Mouse (Mus musculus) forebrain, embryonic 12.5 days (tissue): ENCODE data around the gene Thap12. TPM values are rescaled to one million over a fixed set of nuclear protein-coding genes. Genes with fewer than 3 reads are reported as not detected.

Experiments used
- ATAC-seq: fragments of 200-750 bp; cut with Nextera tagmentation; 2 replicates; pipeline ENCODE4 v1.8.0; 2017; ENCODE audit warnings: moderate TSS enrichment; ENCODE audit not compliant: low FRiP score
- H3K27ac ChIP-seq: fragments of 300-500 bp; sonication (generic); 2 replicates; pipeline ENCODE4 v1.5.1; 2016; ENCODE audit warnings: mild to moderate bottlenecking
- H3K27me3 ChIP-seq: fragments of 300-500 bp; sonication (generic); 2 replicates; pipeline ENCODE4 v1.6.1; 2016; ENCODE audit warnings: mild to moderate bottlenecking
- H3K36me3 ChIP-seq: fragments of 300-500 bp; sonication (generic); replicated peaks from 2 replicates; pipeline ENCODE4 v1.6.1; 2016; ENCODE audit warnings: mild to moderate bottlenecking
- H3K4me1 ChIP-seq: fragments of 300-500 bp; sonication (generic); 2 replicates; pipeline ENCODE4 v1.6.1; 2016
- H3K4me2 ChIP-seq: fragments of 300-500 bp; sonication (generic); 2 replicates; pipeline ENCODE4 v1.6.1; 2016; ENCODE audit warnings: mild to moderate bottlenecking, moderate library complexity
- H3K4me3 ChIP-seq: fragments of 300-500 bp; sonication (generic); replicated peaks from 2 replicates; pipeline ENCODE4 v1.5.1; 2016; ENCODE audit warnings: mild to moderate bottlenecking
- H3K9ac ChIP-seq: fragments of 300-500 bp; sonication (generic); 2 replicates; pipeline ENCODE4 v1.6.1; 2016; ENCODE audit warnings: mild to moderate bottlenecking
- H3K9me3 ChIP-seq: fragments of 300-500 bp; sonication (generic); 2 replicates; pipeline ENCODE4 v1.6.1; 2016
- WGBS: fragments of 180-500 bp; shearing (Covaris S2); methylation state at CpG from one replicate; pipeline ENCODE4 v1.1.7; 2016; 5-methylcytosine and 5-hydroxymethylcytosine counted together
- polyA plus RNA-seq: library from polyadenylated mRNA; unstranded; fragments of >200 nt; fragmentation: Nextera tagmentation; extraction: Ambion mirVana; gene quantifications from 2 replicates; pipeline ENCODE4 v1.2.1, GENCODE M21; 2016

Gene Thap12
- polyA plus RNA-seq, 1 experiment from 2014 or later, result 76.1 TPM

DNA sequence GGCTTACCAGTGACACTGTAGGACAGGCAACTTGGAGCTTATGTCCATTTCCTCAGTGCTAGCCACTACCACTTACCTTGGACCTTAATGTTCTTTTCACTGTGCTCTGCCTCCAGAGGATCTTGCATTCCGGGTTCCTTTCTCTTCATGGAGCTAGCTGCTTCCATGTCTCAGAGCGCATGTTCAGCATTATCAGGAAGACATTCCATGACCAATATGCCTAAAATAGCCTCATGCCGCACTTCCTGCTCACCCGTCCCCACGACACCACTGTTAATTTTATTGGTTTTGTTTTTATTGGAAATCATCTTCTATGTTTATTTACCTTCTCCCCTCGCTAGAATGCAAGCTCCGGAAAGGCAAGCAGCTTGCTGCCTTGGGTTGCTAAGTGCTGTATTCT, 24.5 kb upstream of the Thap12 start:
- no peak for ATAC-seq
- H3K4me2 ChIP-seq, result no peak overlapping the region
- H3K27ac ChIP-seq, result no peak overlapping the region
- H3K36me3 ChIP-seq, result no peaks in the 10 kb centered on the region
- H3K9me3 ChIP-seq, result no peaks in the 10 kb centered on the region
- no peaks in the 10 kb centered on the region for H3K4me1 ChIP-seq
- 88% methylated on average over 7 of the region's 7 CpGs for WGBS
- H3K9ac ChIP-seq, result no peak overlapping the region
- no peaks in the 10 kb centered on the region for H3K27me3 ChIP-seq
- no peak overlapping the region for H3K4me3 ChIP-seq

DNA sequence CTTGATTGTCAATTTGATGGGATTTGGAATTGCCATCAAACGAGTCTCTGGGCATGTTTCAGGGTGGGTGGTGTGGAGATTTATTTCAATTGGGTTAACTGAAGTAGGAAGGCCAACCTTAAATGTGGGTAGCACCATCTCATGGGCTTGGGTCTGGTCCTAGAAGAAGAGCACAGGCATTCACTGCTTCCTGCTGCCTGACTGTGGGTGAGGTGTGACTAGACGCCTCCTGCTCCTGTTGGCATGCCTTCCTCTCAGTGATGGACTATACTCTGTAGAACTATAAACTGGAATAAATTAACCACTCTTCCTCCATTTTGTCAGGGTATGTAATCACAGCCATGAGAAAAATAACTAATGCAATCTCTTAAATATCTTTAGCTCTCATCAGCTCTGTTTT, 22.2 kb upstream of the Thap12 start:
- Histone ChIP-seq H3K9me3 (no peaks in the 10 kb centered on the region), H3K4me3 (no peak overlapping the region), H3K36me3 (no peaks in the 10 kb centered on the region), H3K27me3 (no peaks in the 10 kb centered on the region), H3K9ac (no peak overlapping the region), H3K4me1 (no peaks in the 10 kb centered on the region), H3K27ac (no peak overlapping the region), H3K4me2 (no peak overlapping the region)
- WGBS, result 72% methylated on average over 2 of the region's 2 CpGs
- ATAC-seq, result no peak

DNA sequence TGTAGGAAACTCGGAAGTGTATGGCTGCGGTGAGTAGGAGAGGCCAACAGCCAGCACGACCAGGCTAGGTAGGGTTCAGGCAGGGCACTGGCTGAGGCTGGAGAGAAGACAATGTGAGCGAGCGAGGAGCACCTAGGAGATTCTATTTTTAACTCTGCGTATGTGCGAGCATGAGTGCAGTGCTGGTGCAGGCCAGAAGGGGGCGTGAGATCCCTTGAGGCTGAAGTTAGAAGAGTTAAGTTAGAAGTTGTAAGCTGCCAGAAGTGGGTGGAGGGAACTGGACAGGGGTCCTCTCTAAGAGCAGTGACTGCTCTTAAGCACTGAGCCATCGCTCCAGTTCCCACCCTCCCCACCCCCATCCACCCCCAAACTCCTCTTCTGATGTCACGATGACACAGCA, 20.1 kb upstream of the Thap12 start:
- Histone ChIP-seq H3K9me3 (no peaks in the 10 kb centered on the region), H3K4me2 (no peak overlapping the region), H3K27ac (no peak overlapping the region), H3K9ac (no peak overlapping the region), H3K4me3 (no peak overlapping the region), H3K36me3 (no peaks in the 10 kb centered on the region), H3K4me1 (no peaks in the 10 kb centered on the region), H3K27me3 (no peaks in the 10 kb centered on the region)
- WGBS, result 90% methylated on average over 10 of the region's 10 CpGs
- ATAC-seq, result no peak

DNA sequence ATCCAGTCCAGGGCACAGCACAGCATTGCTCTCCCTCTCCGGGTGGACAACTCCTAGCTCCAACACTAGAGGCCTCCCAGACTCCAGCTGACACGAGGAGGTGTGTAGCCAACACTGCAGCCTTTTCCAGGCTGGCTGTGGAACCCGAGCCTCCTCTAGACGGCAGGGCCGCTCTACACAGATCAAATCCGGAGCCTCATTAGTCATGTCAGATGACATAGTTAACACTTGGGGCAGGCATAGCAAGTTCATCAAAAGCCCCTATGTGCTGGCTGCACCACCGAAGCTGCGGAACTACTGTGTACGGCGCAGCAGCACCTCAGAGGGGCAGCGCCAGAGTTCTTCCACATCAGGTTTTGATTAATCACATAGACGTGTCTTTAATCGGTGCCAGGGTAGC, 17.0 kb upstream of the Thap12 start:
- no peak overlapping the region for H3K4me2 ChIP-seq

GRCm38 (mm10) chr7:98690126-98690525, 12.8 kb upstream of the Thap12 start:
- H3K27me3 ChIP-seq, result no peaks in the 10 kb centered on the region
- WGBS, result 98% methylated on average over 1 of the region's 1 CpGs
- no peaks in the 10 kb centered on the region for H3K9me3 ChIP-seq
- no peaks in the 10 kb centered on the region for H3K36me3 ChIP-seq
- ATAC-seq, result no peak
- H3K27ac ChIP-seq, result no peak overlapping the region
- no peak overlapping the region for H3K9ac ChIP-seq
- no peak overlapping the region for H3K4me2 ChIP-seq
- H3K4me1 ChIP-seq, result peaks cover 2% of the 10 kb centered on the region
- H3K4me3 ChIP-seq, result no peak overlapping the region

More for the DNA sequence above, 17.0 kb upstream of the Thap12 start:
- H3K27ac ChIP-seq, result no peak overlapping the region
- no peak for ATAC-seq
- no peaks in the 10 kb centered on the region; the same call in 1 of the 2 replicates for H3K4me1 ChIP-seq
- WGBS, result 54% methylated on average over 13 of the region's 13 CpGs
- no peaks in the 10 kb centered on the region for H3K9me3 ChIP-seq
- H3K36me3 ChIP-seq, result no peaks in the 10 kb centered on the region
- H3K4me3 ChIP-seq, result no peak overlapping the region
- no peaks in the 10 kb centered on the region for H3K27me3 ChIP-seq
- no peak overlapping the region for H3K9ac ChIP-seq

DNA sequence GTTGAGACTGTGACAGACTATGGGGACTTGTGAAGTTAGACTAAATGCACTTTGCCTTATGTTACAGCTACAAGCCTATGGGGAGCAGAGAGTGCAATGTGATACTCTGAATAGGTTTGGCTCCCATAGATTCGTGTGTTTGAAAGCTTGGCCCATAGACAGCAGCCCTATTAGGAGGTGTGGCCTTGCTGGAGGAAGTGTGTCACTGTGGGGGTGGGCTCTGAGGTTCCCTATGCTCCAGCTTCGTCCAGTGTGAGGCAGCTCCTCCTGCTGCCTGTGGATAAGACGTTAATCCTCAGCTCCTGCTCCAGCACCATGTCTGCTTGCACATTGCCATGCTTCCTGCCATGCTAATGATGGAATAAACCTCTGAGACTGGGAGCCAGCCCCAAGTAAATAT, 12.1 kb upstream of the Thap12 start:
- Histone ChIP-seq H3K9ac (no peak overlapping the region), H3K4me1 (peaks cover 2% of the 10 kb centered on the region), H3K36me3 (no peaks in the 10 kb centered on the region), H3K4me2 (no peak overlapping the region), H3K27ac (no peak overlapping the region), H3K4me3 (no peak overlapping the region), H3K27me3 (no peaks in the 10 kb centered on the region), H3K9me3 (no peaks in the 10 kb centered on the region)
- 11% methylated on average over 3 of the region's 3 CpGs for WGBS
- no peak for ATAC-seq

DNA sequence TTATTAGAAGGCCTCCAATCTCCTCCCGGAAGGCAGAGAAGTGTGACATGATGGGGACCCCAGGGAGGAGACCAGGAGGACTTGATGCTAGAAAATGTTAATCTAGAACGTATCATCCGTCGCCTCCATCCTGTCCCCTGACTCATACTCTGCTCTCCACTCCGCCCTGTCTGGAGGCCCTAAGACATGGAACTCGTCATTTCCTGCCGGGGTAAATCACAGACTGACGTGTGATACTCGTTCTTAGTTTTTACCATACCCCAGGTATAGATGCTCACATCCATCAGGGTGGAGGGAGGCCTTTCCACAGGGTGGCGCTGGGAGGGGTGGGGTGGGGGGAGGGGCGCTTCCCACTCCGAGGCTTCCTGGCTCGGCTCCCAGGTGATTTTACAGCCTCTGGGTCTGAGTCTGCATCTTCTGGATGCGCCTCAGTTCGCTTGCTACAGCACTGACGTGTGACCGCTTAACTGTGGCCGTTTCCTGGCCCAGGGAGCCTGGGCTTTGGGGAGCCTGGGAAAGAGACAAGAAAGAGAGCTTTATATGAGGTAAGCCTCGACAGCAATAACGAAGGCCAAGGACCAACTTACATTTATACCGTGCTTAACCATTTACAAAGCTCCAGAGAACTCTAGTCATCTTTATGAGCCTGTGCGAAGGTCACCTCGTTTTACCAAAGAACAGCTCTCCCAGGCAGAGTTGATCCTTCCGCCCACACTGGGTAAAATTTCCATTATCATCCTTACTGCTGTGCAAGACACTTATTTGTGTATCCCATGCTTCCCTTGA, 9.9 kb upstream of the Thap12 start:
- H3K27me3 ChIP-seq, result no peaks in the 10 kb centered on the region
- H3K4me1 ChIP-seq, result peaks cover 2% of the 10 kb centered on the region
- whole genome bisulfite sequencing, result 49% methylated on average over 24 of the region's 24 CpGs
- H3K9me3 ChIP-seq, result no peaks in the 10 kb centered on the region
- no peak for ATAC-seq
- no peaks in the 10 kb centered on the region for H3K36me3 ChIP-seq
- no peak overlapping the region for H3K4me2 ChIP-seq
- H3K9ac ChIP-seq, result no peak overlapping the region
- no peak overlapping the region for H3K4me3 ChIP-seq
- no peak overlapping the region for H3K27ac ChIP-seq

DNA sequence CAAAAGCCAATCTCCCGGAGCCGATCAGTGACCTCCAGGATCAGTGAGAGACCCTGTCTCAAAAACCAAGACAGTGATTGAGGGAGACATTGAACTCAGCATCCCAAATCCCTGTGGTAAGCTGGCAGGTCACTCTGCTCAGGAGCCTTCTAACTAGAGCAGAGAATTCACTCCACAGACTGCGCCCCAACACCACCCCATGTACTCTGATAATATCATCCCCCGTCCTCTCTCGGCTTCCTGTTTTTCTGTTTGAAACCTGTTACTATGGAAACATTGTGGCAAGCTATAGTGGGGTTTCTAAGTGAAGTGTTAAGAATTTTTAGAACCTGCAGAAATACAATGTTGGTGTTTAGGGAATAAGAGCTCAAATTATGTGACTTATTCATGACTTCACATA, 8.9 kb upstream of the Thap12 start:
- no peak overlapping the region for H3K27ac ChIP-seq
- 92% methylated on average over 5 of the region's 5 CpGs for WGBS
- no peaks in the 10 kb centered on the region for H3K9me3 ChIP-seq
- H3K27me3 ChIP-seq, result no peaks in the 10 kb centered on the region
- H3K4me2 ChIP-seq, result no peak overlapping the region
- no peak overlapping the region for H3K4me3 ChIP-seq
- ATAC-seq, result no peak
- H3K36me3 ChIP-seq, result no peaks in the 10 kb centered on the region
- no peak overlapping the region for H3K9ac ChIP-seq
- peaks cover 2% of the 10 kb centered on the region for H3K4me1 ChIP-seq

GRCm38 (mm10) chr7:98697496-98697895, 5.4 kb upstream of the Thap12 start:
- peaks cover 10% of the 10 kb centered on the region for H3K4me1 ChIP-seq
- no peak overlapping the region for H3K9ac ChIP-seq
- no peaks in the 10 kb centered on the region for H3K9me3 ChIP-seq
- H3K4me3 ChIP-seq, result no peak overlapping the region
- H3K36me3 ChIP-seq, result no peaks in the 10 kb centered on the region
- WGBS, result 11% methylated on average over 2 of the region's 2 CpGs
- no peak for ATAC-seq
- no peak overlapping the region for H3K27ac ChIP-seq
- no peaks in the 10 kb centered on the region for H3K27me3 ChIP-seq
- H3K4me2 ChIP-seq, result no peak overlapping the region

DNA sequence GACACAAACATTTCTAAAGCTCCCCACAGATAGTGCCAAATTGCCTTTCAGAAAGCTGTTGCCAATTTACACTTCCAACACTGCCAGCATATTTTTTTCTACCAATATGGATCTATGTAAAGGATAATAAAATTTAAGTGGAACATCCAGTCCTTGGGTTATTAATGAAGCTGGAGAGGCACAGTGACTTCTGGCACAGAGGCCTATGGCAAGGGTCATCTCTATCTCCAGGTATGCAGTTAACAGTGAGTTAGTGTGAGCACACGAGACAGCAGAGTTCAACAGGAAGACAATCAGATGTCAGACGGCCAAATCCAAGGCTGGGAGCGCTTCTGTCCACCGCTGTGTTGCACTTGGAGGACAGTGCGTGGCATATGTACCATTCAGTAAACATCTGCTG, 4.9 kb upstream of the Thap12 start:
- no peaks in the 10 kb centered on the region for H3K27me3 ChIP-seq
- no peak for ATAC-seq
- no peak overlapping the region for H3K27ac ChIP-seq
- peaks cover 8% of the 10 kb centered on the region for H3K4me1 ChIP-seq
- H3K9ac ChIP-seq, result no peak overlapping the region
- WGBS, result 66% methylated on average over 5 of the region's 5 CpGs
- H3K36me3 ChIP-seq, result no peaks in the 10 kb centered on the region
- H3K9me3 ChIP-seq, result no peaks in the 10 kb centered on the region
- no peak overlapping the region for H3K4me2 ChIP-seq
- H3K4me3 ChIP-seq, result no peak overlapping the region

GRCm38 (mm10) chr7:98698590-98698989, 4.3 kb upstream of the Thap12 start:
- H3K27ac ChIP-seq, result no peak overlapping the region
- no peak overlapping the region for H3K9ac ChIP-seq
- H3K4me3 ChIP-seq, result no peak overlapping the region
- no peak for ATAC-seq
- no peak overlapping the region for H3K4me2 ChIP-seq
- H3K9me3 ChIP-seq, result no peaks in the 10 kb centered on the region
- H3K36me3 ChIP-seq, result no peaks in the 10 kb centered on the region
- peaks cover 7% of the 10 kb centered on the region for H3K4me1 ChIP-seq
- 94% methylated on average over 4 of the region's 4 CpGs for WGBS
- H3K27me3 ChIP-seq, result no peaks in the 10 kb centered on the region

DNA sequence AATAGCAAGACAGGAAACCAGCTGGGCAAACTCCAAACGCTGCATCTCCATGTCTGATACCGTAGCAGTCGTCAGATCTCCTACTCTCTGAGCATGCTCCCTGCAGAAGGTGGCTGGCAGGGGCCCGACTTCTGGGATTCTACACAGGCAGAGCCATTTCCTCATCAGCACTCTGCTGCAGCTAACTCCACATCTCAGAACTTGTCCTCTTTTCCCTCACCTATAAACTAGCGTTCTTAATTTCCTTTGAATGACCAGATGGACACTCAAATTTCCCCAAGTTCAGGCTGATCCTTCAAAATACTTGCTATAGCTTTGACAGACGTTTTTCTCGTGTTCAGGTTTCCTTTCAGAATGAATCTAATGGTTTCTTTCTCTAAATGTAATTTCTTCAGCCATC, 1.1 kb upstream of the Thap12 start:
- Histone ChIP-seq H3K27me3 (no peaks in the 10 kb centered on the region), H3K36me3 (no peaks in the 10 kb centered on the region), H3K4me1 (peaks cover 28% of the 10 kb centered on the region), H3K9ac (peak overlapping the region; percentile 65), H3K27ac (peak overlapping the region; percentile 74; the same call in 1 of the 2 replicates), H3K9me3 (no peaks in the 10 kb centered on the region), H3K4me3 (peak overlapping the region; percentile 94), H3K4me2 (peak overlapping the region; percentile 67)
- WGBS, result 72% methylated on average over 7 of the region's 7 CpGs
- ATAC-seq, result no peak

- Histone ChIP-seq H3K4me3 (peak overlapping the region; percentile 94), H3K36me3 (no peaks in the 10 kb centered on the region), H3K9me3 (no peaks in the 10 kb centered on the region), H3K4me1 (peaks cover 28% of the 10 kb centered on the region), H3K27ac (peak overlapping the region; percentile 91), H3K27me3 (no peaks in the 10 kb centered on the region), H3K4me2 (peak overlapping the region; percentile 67), H3K9ac (peak overlapping the region; percentile 95)
- no peak; the same call in 1 of the 2 replicates for ATAC-seq
- WGBS, result under 1% methylated on average over 38 of the region's 38 CpGs
Observed at GRCm38 (mm10) chr7:98703365-98703881, 520 bp downstream of the Thap12 start.
